Mouse (Mus musculus): ENCODE measurements around the gene AI854703. TPM values are rescaled to one million over a fixed set of nuclear protein-coding genes. Genes with fewer than 3 reads are reported as not detected.

AI854703 gene
- polyA plus RNA-seq, 1 experiment: not detected

GRCm38 (mm10) chr6:48669446-48669969 is 42.9 kb downstream of the AI854703 start:
- no peak for TF ChIP-seq GATA1 (IDR thresholded peaks at IDR 0.05; ENCODE audit: low read length)

- TF ChIP-seq GATA1 (IDR thresholded peaks at IDR 0.05; ENCODE audit: low read length): no peak
These were observed 47.9 kb downstream of the AI854703 start for GRCm38 (mm10) chr6:48674291-48675058.

GRCm38 (mm10) chr6:48675400-48675930 is 48.9 kb downstream of the AI854703 start:
- TF ChIP-seq GATA1 (IDR thresholded peaks at IDR 0.05; ENCODE audit: low read length): no peak

- TF ChIP-seq GATA1 (IDR thresholded peaks at IDR 0.05; ENCODE audit: low read length): no peak
These were observed 49.6 kb downstream of the AI854703 start, which contains the start of gene Gimap9 for GRCm38 (mm10) chr6:48675931-48676859. Gene Gimap9 (plus strand): TSS chr6:48676129.

GRCm38 (mm10) chr6:48676860-48677415 is 50.4 kb downstream of the AI854703 start:
- TF ChIP-seq GATA1 (IDR thresholded peaks at IDR 0.05; ENCODE audit: low read length): no peak

- no peak for TF ChIP-seq GATA1 (IDR thresholded peaks at IDR 0.05; ENCODE audit: low read length)
These were observed 51.2 kb downstream of the AI854703 start for GRCm38 (mm10) chr6:48677492-48678345.

GRCm38 (mm10) chr6:48678391-48678790 is 51.8 kb downstream of the AI854703 start:
- TF ChIP-seq GATA1 (IDR thresholded peaks at IDR 0.05; ENCODE audit: low read length): no peak

GRCm38 (mm10) chr6:48679701-48680100 is 53.1 kb downstream of the AI854703 start:
- TF ChIP-seq GATA1 (IDR thresholded peaks at IDR 0.05; ENCODE audit: low read length): no peak

GRCm38 (mm10) chr6:48680421-48680820 is 53.9 kb downstream of the AI854703 start:
- no peak for TF ChIP-seq GATA1 (IDR thresholded peaks at IDR 0.05; ENCODE audit: low read length)

GRCm38 (mm10) chr6:48681472-48682090 is 55.0 kb downstream of the AI854703 start:
- TF ChIP-seq GATA1 (IDR thresholded peaks at IDR 0.05; ENCODE audit: low read length): no peak

GRCm38 (mm10) chr6:48682271-48682670 is 55.7 kb downstream of the AI854703 start:
- no peak for TF ChIP-seq GATA1 (IDR thresholded peaks at IDR 0.05; ENCODE audit: low read length)

Other genes starting within 250 kb of the AI854703 start
- gene Krba1, start 231.2 kb upstream of the AI854703 start, polyA plus RNA-seq (2012): not detected in 2 replicates
- not detected in 2 replicates for gene Zfp467, start 180.9 kb upstream of the AI854703 start, polyA plus RNA-seq (2012)
- gene Sspo, start 178.5 kb upstream of the AI854703 start, polyA plus RNA-seq (2012): not detected in 2 replicates
- gene Atp6v0e2, start 89.1 kb upstream of the AI854703 start, polyA plus RNA-seq (2012): not detected in 2 replicates
- not detected in 2 replicates for gene Lrrc61, start 72.0 kb upstream of the AI854703 start, polyA plus RNA-seq (2012)
- not detected in 2 replicates for gene Rarres2, start 54.0 kb upstream of the AI854703 start, polyA plus RNA-seq (2012)
- not detected in 2 replicates for gene Gm45021, start 37.2 kb upstream of the AI854703 start, polyA plus RNA-seq (2012)
- not detected in 2 replicates for gene Repin1, start 32.9 kb upstream of the AI854703 start, polyA plus RNA-seq (2012)
- not detected in 2 replicates for gene Gm44965, start 32.8 kb upstream of the AI854703 start, polyA plus RNA-seq (2012)
- gene Zfp775, start 24.7 kb upstream of the AI854703 start, polyA plus RNA-seq (2012): not detected in 2 replicates
- not detected in 2 replicates for gene Gimap8, start 20.5 kb downstream of the AI854703 start, polyA plus RNA-seq (2012)
- 0.32 and 0.73 TPM in 2 replicates for gene Gimap9, start 49.4 kb downstream of the AI854703 start, polyA plus RNA-seq (2012)
- not detected in 2 replicates for gene Gimap4, start 57.8 kb downstream of the AI854703 start, polyA plus RNA-seq (2012)
- 0.06 and 0.09 TPM in 2 replicates for gene Gimap6, start 81.5 kb downstream of the AI854703 start, polyA plus RNA-seq (2012)
- not detected in 2 replicates for gene Gm28053, start 91.8 kb downstream of the AI854703 start, polyA plus RNA-seq (2012)
- gene Gimap7, start 91.9 kb downstream of the AI854703 start, polyA plus RNA-seq (2012): not detected in 2 replicates
- not detected in 2 replicates for gene Gimap1, start 112.3 kb downstream of the AI854703 start, polyA plus RNA-seq (2012)
- not detected in 2 replicates for gene Gimap5, start 119.4 kb downstream of the AI854703 start, polyA plus RNA-seq (2012)
- not detected in 2 replicates for gene Gimap3, start 144.1 kb downstream of the AI854703 start, polyA plus RNA-seq (2012)
- gene Tmem176a, start 214.2 kb downstream of the AI854703 start, polyA plus RNA-seq (2012): 0.55 TPM in 1 of 2 replicates, not detected in the other
- 0.08 TPM in 1 of 2 replicates, not detected in the other for gene Tmem176b, start 214.7 kb downstream of the AI854703 start, polyA plus RNA-seq (2012)
- gene Aoc1, start 246.1 kb downstream of the AI854703 start, polyA plus RNA-seq (2012): not detected in 2 replicates